Mouse (Mus musculus): ENCODE data around the gene Gm6685.
"Not testable (repeated sequence)": the region's sequence is repeated elsewhere in the genome, so short reads cannot be mapped to it uniquely, and the experiment has no call there.

Gene Gm6685

DNA sequence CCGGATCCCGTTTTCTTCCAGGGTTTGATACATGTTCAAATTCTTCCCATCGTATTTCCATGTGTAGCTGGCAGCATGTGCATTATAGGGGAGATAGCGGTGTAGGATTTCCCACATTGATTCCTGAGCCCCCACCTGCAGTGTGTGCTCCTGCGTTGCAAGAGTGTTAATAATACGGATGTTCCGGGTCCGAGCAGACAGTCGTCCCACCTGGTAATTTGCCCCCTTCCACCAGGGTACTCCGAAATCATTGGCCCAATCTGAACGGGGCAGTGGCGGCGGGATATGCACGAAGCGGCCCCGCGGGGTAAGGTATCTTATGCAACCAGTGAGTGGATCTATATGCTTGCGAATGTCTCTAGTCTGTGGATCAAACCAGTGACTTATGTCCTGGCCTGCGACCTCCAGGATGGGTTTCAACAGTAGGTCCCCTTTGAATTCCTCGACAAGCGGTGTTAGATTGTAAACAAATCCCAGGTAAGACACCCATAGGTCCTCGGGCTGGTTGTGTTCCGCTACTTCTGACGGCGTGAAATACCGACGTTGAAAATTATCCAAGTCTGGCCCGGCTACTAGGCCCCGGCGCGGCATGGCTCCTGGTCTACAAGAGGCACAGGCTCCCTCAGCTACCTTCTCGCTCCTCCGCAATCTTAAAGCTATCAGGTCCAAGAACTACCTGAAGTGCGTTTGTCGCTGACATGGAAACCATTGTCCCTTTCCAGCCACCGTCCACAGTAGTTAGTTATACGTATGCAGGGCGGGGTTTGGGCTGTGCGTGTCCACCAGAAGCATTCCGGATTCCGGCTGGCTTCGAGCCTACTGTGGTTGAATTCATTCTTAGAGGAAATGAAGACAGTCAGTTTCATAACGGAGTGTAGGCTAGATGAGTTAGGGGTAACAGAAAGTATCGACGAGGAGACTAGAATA is at the start of gene Gm6685:
Gm6685 (minus strand) TSS at position 644 of the 927 bp plus-strand sequence.
- DNase-seq (ENCODE audit: low spot score), result not testable (repeated sequence)

DNA sequence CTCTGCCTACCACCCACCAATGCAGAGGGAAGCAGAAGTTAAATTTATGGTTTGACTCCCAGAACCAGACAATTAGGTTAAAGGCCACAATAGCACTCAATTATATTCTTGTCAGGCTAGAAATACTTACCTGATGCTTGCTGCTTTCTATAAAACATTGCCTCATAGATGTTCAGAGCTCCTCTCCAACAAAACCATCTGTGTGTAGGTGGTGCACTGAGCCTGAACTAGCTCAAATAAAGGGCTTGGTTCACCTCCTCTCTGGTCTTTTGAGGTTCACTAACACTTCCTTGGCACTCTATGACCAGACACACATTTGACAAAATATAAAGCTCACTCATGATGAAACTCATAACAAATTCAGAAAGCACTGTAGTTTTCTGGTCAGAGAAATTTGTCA is 36.2 kb upstream of the Gm6685 start:
- no peak for DNase-seq (ENCODE audit: low spot score)

DNA sequence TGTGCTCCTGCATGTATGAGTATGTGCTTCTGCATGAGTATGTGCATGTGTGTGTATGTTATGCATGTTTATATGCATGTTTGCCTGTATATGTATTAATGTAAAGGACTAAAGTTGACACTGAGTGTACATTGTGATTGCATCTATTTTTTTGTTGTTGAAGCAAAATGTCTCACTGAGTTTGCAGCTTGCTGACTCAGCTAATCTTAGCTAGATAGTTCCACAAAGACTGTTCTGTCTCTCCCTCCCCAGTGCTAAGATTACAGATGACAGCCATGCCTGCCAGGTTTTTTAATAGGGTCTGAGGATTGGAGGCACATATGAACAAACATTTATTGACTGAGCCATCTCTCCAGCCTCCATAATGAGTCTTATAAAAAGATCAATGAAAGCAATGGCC is 35.0 kb upstream of the Gm6685 start:
- DNase-seq (ENCODE audit: low spot score), result no peak

DNA sequence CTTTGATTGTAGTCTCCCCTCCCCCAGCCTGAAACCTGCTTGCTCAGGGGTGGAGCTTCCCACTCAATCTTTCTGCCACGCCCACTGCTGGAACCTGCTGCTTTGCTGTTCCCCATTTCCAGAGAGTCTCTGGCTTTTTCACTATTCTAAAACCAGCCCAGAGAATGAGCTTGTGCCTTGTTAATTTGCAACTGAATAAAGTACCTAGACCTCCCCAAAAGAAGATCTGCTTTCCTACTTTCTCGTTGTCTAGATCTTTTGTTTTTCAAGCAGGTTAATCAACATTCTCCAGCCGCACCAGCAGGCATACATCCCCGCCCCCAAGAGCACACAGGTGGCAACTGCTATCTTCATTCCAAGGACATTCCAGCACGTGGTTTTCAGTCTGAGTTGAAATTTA is 31.7 kb upstream of the Gm6685 start:
- DNase-seq (ENCODE audit: low spot score), result not testable (repeated sequence)

DNA sequence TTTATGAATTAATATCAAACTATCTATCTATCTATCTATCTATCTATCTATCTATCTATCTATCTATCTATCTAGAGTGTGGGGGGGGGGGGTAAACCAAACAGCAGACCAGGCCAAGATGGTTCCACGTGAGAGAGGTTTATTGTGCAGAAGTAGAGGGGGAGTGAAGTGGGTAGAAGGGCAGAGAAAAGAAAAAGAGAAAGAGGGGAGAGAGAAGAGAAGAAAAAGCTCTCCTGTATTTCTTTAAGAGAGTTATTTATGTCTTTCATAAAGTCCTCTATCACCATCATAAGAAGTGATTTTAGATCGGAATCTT is 26.2 kb upstream of the Gm6685 start:
- DNase-seq (ENCODE audit: low spot score), result no peak

DNA sequence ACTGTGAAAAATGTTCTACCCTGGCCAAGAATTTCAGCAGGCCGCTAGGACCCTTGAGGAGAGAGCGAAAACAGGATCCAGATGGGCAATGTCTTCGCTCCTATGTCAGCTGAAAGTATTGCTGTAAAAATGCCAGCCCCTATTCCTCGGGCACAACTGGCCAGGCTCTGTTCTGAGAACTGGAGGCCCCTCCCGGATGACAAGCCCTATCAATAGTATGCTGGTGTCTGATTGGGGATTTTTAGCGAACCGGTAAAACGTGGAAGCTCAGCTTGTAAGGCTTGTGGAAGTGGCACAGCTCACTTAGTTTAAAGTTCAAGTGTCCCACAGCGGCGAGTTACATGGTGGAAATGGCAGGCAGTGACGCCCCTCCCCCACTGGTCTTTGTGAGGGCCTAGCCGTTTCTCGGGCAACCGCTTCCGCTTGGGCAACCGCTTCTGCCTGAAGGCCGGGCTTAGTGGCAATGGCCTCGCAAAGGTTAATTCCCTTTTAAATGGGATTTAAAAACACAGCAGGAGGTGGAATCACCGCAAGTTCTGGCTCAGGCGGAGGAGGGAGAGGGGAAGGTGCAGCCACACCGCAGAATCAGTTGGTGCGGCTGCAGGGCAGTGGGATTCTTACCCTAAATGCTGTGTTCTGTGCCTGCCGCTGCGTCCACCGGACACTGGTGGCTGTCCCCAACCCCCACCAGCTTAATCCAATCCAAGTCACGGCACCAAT is 25.7 kb upstream of the Gm6685 start:
- no peak for DNase-seq (ENCODE audit: low spot score)

DNA sequence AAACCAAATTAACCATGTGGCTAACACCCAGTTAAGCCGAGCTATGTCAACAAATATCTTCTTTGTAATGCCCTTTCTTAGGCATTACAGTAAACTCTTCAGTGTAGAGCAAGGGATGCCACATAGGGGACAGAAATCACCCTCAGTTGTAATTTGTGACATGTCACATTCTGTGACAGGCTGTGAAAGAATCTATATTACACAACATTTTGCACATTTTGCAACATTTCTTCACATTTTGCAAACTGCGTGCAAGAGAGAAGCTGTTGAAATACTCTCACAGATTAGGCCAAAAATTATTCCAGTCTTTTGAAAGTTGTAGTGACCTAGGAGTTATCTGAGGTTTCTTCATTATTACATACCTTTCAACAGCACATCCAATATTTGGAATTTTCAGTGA is 3.8 kb upstream of the Gm6685 start:
- DNase-seq (ENCODE audit: low spot score), result peak; percentile 60

DNA sequence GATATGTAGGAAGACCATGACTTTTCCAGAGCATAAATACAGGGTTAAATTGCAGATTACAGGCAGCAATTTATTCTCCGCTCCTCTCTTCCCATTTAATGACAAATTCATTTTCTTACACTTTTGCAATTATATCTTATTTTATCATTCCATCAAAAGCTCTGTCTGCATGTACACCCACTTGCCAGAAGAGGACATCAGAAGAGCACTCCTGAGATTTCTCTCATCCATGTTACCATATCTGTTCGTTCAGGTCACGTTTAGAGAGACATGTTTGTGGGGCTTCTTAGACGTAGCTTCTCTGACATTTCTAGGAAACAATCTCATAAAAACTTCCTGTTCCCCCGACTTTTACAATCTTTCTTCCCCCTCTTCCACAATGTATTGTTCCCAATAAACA is 2.2 kb upstream of the Gm6685 start:
- no peak for DNase-seq (ENCODE audit: low spot score)

DNA sequence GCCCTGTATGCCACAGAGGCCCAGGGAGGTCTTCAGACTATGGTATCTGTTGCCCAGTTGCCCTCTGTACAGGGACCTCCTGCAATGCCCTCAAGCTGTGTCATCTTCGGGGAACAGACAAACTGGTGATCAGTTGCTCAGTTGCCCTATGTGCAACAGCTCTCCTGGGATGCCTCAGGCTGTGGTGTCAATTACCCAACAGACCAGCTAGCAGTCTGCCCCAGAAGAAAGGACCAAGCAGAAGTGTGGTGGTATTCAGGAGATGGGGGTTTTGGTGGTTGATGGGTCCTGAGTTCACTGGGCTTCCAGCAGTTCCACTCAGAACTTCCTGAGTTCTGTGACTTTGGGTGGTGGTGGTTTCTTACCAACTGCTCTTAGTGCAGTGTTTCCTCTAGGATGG is 11.8 kb downstream of the Gm6685 start:
- DNase-seq (ENCODE audit: low spot score), result no peak

DNA sequence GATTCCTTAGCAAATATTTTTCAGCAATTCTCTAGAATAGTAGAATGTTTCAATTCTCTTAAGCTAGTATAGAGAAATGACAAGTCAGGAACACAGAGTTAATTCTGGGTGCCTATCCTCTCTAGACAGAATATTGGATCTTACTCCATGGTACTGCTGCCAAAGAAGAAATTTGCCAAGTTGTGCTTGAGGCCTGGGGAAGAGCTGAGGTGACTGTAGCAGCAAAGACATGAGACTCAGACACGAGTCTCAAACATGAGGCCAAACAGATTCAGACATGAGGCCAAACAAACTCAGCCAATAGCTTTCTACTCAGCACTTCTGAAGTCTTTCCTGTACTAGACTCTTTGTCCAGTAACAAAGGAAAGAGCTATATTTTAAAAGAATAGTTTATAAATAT is 26.3 kb downstream of the Gm6685 start:
- DNase-seq (ENCODE audit: low spot score), result peak; percentile 56

DNA sequence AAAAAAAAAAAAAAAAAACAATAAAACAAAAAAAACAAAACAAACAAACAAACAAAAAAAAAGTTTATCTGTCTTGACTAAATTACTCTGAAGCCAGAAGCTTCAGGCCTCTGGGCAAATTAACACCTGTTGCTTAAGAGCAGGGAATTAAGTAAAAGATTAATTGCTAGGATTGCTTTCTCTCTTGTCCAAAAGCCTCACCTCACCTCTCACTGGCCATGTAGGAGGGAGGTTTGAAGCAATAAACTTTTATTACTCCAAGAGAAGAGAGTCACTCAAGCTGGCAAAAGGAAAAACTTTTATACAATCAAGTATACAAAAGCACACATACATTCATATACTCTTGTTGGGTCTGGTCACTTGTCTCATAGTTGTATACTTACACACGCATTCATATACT is 31.9 kb downstream of the Gm6685 start:
- DNase-seq (ENCODE audit: low spot score), result no peak

DNA sequence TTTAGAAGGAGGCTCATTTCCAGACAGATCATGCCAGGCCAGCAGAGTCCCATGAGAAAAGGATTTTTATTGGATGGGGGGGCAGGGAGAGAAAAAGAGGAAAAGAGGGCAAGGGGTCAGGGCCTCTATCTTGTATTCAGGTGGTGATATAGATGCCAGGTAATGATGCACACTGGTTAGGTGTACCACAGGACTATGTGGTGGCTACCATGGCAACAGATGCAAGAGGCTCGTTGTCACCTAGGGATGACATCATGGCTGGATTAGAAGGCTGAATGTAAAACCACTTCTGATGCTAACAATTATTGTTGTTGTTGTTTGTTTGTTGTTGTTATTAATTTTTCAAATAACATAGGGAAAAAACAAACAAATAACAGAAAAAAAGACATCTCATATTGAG is 49.2 kb downstream of the Gm6685 start:
- DNase-seq (ENCODE audit: low spot score), result no peak

Data from adipocyte (in vitro differentiated cells).